Mouse (Mus musculus) thymus, postnatal 4 days (tissue): Measurements from ENCODE around the gene Ets1.
A peak's percentile ranks its signal among the peaks of the same experiment; 100 is the strongest.

Source experiments
- DNase-seq: peaks from one replicate; pipeline ENCODE4 v3.0.0; 2021

Gene Ets1

GRCm38 (mm10) chr9:32635627-32636385 lies at the start of gene Ets1:
Gene Ets1 (plus strand): TSS chr9:32636221.
- DNase-seq: peak; percentile 42

GRCm38 (mm10) chr9:32589900-32590299 lies 46.1 kb upstream of the Ets1 start:
- DNase-seq: peak; percentile 94

DNA sequence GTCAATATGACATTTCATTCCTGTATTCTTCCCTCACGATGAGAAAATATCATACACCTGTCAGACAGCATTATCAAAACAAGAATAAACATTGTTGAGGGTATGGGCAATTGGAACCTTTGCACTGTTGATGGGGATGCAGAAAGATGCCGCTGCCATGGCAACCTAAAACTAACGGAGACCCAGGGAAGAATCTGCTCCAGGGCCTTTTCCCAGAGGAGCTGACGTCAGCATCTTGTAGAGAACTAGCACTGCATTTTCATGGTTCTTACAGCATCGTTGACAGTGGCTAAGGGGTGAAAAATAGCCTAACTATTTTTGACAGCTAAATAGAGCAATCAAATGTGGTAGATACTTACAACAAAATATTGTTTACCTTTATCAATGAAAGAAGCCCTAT lies 45.5 kb upstream of the Ets1 start:
- DNase-seq: no peak

DNA sequence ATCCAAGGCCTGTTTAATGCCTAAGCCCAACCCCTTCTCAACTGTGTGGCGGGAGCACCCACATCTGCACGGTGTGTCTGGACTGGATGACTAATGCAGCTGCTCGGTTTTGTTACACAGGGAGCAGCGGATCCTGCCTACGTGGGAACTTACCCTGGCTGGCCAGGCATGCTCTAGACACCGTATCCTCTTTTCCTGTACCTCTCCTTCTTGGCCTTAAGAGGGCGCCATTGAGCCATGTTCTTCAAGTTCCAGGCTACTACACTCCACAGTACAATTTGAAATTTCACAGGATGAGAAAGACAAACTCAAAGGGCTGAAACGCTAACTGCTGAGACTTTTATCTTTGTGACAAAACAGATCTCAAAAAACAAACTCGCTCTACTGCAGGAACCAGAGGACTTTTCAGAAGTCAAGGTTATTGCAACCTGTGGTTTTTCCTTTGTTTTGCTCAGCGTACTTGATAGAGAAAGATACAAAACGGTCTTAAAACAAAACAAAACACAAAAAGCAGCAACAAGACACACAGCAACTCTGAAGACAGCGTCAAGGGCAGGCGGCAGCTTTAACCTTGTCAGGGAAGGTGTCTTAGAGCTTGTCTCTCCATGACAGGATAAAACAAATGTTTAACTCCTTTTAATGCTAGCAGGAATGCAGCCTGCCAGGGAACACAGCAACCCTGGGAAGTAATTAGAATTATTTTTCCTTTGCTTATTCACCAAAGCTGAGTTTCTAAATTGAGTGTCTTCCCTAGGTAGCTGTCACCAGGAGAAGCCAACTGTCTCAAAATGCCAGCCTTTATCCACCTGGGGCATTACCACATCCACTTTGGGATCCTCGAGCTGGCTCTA lies 44.1 kb upstream of the Ets1 start:
- peak; percentile 70 for DNase-seq

DNA sequence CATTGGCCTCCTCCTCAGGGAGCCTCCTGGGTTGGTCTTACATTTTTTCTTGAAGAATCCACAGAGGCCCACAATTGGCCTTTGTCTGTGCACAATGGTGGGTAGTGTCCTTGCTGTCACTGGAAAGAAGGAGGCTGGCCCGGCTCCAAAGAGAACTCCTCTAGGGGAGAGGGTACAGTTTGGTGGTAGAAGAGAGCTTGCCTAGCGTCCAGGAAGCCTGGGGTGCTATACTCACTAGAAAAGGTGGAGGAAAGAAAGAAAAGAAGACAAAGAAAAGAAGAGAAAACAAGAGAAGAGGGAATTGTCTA lies 43.5 kb upstream of the Ets1 start:
- DNase-seq: peak; percentile 55

DNA sequence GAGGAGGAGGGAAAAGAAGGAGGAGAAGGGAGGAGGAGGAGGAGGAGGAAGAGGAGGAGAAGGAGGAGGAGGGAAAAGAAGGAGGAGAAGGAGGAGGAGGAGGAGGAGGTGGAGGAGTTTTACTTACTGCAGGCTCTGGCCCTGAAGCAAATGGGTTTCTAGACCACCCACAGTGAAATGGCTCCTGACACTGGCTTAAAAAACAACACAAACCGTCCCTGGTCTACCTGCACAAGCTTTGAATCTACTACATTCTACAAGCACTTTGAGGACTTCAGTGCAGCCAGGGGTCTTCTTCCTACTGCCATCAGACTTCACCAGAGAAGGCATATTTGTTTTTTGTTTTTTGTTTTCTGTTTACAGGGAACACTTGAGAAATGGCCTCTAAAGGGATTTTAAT lies 42.2 kb upstream of the Ets1 start:
- peak; percentile 9 for DNase-seq

GRCm38 (mm10) chr9:32594346-32594745 lies 41.7 kb upstream of the Ets1 start:
- DNase-seq: peak; percentile 54

DNA sequence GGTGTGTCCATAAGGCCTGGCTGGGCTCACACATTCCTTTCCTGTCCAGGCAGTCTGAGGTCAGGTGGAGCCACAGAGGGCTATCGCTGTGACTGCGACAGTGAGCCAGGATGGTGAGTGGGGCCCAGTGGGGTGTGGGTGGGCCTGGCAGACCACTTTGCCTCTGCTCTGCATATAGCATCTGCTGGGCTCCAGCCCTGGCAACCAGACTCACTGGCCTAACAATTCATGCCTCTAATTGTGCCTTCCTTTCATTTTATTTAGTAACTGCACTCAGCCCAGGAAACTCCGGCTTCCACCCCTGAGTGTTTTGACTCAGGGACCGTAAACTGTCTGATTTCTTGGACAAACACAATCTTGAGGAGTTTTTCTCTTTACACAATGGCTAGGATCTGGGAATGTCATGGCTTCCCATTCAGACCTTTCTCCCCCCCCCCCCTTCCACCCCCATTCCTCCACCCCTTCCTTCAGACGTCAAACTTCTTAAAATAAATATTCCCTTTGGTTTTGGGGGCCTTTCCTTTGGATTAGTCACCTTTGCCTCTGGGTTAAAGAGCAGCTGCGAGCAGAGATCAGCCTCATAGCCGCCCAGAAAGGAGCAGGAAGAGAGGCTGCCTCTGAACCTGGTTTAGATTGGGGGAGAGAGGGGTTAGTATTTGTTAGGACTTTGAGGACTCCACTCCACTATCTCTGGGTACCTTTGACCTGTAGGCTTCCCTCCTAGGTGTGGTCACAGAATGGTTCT lies 40.8 kb upstream of the Ets1 start:
- DNase-seq: no peak

GRCm38 (mm10) chr9:32596366-32596765 lies 39.7 kb upstream of the Ets1 start:
- no peak for DNase-seq

DNA sequence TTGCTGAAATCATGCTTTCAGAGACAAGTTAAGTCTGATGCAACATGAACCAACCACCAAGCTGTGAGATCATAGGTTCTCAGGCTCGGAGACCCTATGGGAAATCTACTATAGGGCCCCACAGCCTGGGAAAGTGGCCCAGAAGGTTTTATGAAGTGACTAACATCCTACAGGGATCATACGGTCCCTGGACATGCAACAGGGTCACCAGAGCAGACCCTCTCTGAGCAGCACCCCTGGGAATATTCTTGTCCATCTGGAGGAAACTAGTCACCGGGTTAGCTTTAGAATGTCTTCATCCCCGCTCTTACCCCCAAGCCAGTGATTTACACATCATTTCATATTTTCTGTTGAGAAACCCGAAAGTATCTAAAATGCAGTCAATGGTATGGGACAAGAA lies 34.1 kb upstream of the Ets1 start:
- no peak for DNase-seq

DNA sequence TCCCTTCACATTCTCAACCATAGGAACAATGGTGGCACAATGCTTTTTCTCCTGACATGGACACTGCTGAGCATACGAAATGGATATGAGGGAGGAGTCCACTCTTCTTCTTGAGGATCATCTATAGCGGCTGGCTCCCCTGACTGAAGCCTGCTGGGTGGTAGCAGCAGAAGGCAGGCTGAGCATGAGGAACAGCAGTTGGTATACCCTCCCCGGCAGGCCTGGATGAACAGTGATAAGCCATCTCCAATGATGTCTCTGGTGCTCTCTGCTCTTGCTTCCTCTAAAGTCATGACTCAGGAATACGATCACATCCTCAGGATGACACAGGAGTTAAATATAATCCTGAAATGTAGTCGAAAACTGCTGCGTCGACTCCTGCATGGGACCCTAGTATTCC lies 32.9 kb upstream of the Ets1 start:
- no peak for DNase-seq

- DNase-seq: peak; percentile 44
Observed at GRCm38 (mm10) chr9:32607218-32607617, 28.8 kb upstream of the Ets1 start.

- DNase-seq: peak; percentile 64
Observed at GRCm38 (mm10) chr9:32608831-32609610, 27.0 kb upstream of the Ets1 start.

GRCm38 (mm10) chr9:32610218-32610617 lies 25.8 kb upstream of the Ets1 start:
- peak; percentile 39 for DNase-seq

DNA sequence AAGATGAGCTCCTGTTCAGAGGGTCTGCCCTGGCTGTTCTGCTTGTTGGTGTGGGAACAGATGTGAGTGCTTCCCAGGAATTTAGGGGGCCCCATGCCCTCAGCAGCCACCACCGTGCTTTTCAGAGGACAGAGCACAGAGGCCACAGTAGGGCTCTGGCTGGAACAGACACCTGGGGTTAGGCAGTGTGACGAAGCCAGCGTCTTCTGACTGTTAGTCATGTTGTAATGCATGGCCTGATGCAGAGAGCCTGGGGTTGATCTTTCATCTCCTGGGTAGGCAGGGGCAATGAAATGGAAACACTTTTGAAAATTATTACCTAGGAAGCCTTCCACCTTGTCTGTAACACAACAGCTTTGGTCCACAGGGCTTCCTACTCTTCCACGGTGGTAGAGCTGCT lies 25.4 kb upstream of the Ets1 start:
- peak; percentile 53 for DNase-seq

- DNase-seq: peak; percentile 51
Observed at GRCm38 (mm10) chr9:32611340-32611739, 24.7 kb upstream of the Ets1 start.

DNA sequence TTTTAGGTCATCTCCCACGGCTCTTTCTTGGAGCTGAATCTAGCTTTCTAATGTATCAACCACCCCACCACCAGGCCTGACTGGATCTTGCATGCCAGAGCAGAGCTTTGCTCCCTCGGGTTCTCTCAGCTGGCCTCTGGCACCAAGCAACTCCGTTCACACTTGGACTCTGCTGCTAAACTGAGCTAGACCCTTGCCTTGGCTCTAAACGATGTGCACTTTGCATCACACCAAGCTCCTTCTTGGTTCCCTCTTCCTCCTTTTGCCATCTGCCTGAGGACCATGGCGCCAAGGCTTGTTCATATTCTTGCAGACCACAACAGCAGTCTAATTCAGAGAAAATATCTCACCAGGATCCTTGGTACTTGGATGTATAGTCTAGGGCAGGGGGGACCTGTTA lies 23.6 kb upstream of the Ets1 start:
- peak; percentile 47 for DNase-seq

DNA sequence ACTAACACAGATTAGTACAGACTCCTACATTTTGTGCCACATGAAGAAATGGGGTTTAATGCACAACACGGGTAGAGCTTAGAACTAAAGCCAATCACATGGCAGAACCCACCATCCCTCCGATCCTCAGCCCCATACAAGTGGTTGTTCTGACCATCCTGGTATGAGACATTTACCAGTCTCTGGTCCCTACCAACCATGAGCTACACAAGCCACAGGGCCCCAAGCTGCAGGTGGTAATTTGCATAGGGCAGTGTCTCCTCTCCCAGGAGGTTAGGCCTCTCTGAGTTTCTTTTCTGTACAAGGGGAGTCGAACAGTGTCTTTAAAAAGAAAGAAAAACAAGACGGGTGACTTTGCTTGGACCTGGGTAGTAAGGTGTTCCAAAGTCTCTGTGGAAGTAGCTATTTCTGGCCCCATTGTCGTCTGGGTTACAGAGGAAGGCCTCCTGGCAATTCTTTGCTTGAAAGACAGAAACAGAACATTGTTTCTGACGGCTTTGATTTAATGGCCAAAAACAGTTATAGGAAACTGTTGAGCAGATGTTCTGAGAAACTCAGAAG lies 23.1 kb upstream of the Ets1 start:
- DNase-seq: peak; percentile 65

DNA sequence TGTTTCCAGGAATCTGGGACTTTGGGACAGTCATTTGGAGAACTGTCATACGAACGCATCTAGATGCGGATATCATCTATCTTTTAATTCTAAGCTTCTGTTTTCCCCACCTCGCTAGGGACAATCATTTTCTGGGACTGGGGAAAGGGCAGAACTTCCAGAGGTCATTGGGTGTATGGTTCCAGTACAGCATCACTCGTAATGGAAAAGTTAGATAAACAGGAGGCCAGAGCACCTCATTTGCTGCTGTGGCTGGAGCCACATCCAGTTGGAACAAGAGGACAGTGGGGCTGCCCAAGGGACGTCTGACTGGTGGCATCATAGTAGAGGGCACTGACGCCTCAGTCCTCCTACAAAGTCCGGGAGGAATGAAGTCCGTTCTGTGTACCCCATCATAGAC lies 21.8 kb upstream of the Ets1 start:
- DNase-seq: no peak

GRCm38 (mm10) chr9:32615461-32615860 lies 20.6 kb upstream of the Ets1 start:
- no peak for DNase-seq

DNA sequence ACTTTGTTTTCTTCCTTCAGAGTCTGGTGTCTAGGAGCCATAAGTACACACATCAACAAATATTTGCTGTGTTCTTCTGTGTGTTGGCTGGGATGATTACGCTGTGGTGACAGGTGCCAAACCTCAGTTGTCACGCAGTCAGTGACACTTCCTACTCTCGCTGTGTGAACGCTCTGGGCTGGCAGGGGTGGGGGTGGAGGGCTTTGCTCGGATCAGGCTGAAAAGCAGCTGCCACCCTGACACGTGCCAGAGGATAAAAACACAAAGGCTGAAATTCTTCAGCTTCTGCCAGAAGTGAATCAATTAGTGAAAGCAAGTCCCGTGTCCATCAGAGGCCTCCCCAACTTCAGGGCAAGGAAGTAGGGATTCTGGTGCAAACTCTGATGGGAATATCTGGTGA lies 20.0 kb upstream of the Ets1 start:
- DNase-seq: peak; percentile 76
